Mouse (Mus musculus) large intestine, adult 2 months (tissue): ENCODE data around the gene D730048I06Rik. TPM values are rescaled to one million over a fixed set of nuclear protein-coding genes. Genes with fewer than 3 reads are reported as not detected.
"Not testable (repeated sequence)": the region's sequence is repeated elsewhere in the genome, so short reads cannot be mapped to it uniquely, and the experiment has no call there.

Experiments used
- DNase-seq: peaks from one replicate; pipeline ENCODE4 v3.0.0-alpha.2; 2012; ENCODE audit warnings: low read depth, low spot score
- WGBS: fragments of 180-500 bp; shearing (Covaris S2); methylation state at CpG from one replicate; pipeline ENCODE4 v1.1.7; 2018; 5-methylcytosine and 5-hydroxymethylcytosine counted together
- polyA plus RNA-seq: library from polyadenylated mRNA; depleted of rRNA; stranded (reverse); fragments of >200 nt; gene quantifications from 2 replicates; pipeline ENCODE4 v1.2.3, GENCODE M21; 2012; rRNA removed

The D730048I06Rik gene
- polyA plus RNA-seq = 0.07 and 0.14 TPM in 2 replicates

DNA sequence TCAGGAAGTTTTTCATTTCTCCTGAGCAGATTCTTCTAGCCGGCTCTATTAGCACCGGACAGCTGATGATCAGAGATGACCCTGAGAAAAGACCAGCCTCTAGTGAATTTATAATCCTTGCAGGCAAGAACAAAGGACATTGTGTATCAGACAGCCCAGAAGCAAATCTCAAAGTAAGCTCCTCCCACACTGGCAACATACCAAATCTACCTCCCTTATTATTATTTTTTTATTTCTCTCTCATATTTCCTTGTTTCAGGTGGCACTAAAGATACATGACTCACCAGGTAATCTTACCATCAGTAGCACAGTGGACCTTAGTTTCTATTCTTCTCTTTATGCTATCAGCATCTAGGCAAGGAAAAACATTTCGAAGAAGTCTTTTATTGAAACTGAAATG lies at the start of gene D730048I06Rik, which contains the start of gene Gm27235:
TSS of gene D730048I06Rik (minus strand) at position 112 of the 400 bp plus-strand sequence.
TSS of gene Gm27235 (minus strand) at position 101 of the 400 bp plus-strand sequence.
- DNase-seq = no peak
- WGBS = 78% methylated on average over 3 of the region's 3 CpGs

DNA sequence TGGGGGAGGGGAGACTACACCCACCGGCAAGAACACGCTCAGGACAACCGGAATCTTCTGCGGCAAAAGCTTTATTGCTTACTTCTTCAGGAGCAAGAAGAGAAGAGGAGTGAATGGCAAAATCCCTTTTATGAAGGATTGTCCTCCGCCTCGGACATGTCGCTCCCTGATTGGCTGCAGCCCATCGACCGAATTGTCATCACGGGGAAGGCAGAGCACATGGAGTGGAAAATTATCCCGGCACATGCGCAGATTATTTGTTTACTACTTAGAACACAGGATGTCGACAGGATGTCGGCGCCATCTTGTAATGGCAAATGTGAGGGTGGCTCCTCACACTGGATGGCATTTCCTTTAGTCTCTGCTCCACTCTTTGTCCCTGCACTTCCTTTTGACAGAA lies 28.0 kb upstream of the D730048I06Rik start:
- not testable (repeated sequence) for DNase-seq
- 95% methylated on average over 15 of the region's 15 CpGs for WGBS

DNA sequence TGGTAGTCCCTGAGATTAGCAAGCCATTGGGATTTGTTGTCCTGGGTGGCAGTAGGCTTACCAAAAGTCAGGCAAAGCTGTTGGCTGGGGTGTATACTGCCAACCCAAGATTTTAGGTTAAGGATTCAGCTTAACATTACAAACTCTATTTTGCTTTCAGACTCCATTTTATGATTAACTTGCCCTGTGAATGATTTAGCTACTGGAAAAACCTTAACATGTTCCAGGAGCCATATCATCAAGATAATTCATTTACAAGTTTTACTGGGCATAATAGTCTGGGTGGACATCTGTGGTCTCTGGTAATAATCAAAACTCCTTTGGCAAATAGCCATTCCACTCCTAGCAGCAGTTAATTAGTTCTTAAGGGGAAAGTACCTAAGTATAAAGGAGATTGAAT lies 8.2 kb upstream of the D730048I06Rik start:
- no peak for DNase-seq

DNA sequence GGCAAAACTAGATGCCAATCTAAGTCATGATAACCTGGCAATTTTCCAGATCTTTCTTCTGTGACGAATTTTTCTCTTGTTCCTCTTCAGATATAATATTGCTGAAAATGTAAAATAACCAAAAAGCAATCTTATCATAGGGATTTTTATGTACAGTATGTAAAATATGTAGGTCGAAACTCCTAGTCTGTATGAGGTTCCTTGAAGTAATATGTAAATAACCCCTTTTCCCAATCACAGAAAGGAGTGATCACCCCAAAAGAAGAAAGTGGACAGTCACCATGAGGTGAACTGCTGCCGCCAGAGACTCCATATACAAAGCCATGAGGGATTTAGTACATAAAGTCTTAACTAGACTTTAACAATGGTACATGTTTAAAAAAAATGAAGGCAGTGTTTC lies 11.9 kb downstream of the D730048I06Rik start, which contains the start of gene Gm17727:
TSS of gene Gm17727 (minus strand) at position 101 of the 400 bp plus-strand sequence.
- DNase-seq = no peak
- WGBS = 55% methylated on average over 3 of the region's 3 CpGs

DNA sequence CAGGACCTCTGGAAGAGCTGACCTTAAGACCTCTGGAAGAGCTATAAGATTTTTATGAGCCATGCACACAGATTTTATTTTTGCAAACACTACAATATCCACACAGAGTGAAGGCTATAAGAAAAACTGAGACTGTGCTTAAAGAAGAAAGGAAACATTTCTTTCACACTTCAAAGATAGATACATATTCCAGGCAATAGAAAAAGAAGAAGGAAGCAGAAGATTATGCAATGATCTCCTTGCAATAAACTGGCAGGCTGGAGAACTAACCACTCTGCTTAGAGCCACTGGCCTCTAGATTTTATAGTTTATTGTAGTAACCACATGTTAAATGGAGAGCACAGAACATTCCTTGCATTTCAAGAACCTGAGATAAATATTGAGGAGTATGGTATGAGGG lies 33.1 kb downstream of the D730048I06Rik start:
- no peak for DNase-seq

DNA sequence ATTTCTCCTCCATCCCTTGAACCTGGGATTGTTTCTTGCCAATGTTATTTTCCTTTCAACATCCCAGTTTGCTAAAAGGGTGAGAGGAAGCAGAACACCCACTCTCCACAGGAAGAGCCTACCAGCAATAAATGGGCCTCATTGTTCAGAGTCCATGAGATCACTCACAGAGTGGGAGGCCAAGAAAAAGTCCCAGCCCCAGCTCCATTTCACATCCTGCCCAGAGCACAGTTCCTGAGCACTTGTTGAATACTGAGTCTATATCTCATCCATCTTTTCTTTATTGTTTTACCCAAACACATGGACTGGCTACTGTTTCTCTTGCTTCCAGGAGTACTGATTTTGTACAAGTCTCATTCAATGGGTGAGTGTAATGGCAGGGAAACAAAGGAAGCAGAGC lies 49.2 kb downstream of the D730048I06Rik start, which contains the start of gene Gm17677:
TSS of gene Gm17677 (plus strand) at position 301 of the 400 bp plus-strand sequence.
- DNase-seq = no peak

Other genes with a start within 250 kb of the D730048I06Rik start
- 0.03 and 0.04 TPM in 2 replicates for gene Ddx25, start 231.6 kb downstream of the D730048I06Rik start, polyA plus RNA-seq
- 1.8 and 2.1 TPM in 2 replicates for gene Pus3, start 231.5 kb downstream of the D730048I06Rik start, polyA plus RNA-seq
- not detected in 2 replicates for gene Pate2, start 219.8 kb downstream of the D730048I06Rik start, polyA plus RNA-seq
- gene Hyls1, start 219.7 kb downstream of the D730048I06Rik start, polyA plus RNA-seq = 1.8 and 1.9 TPM in 2 replicates
- gene Pate4, start 178.2 kb downstream of the D730048I06Rik start, polyA plus RNA-seq = not detected in 2 replicates
- not detected in 2 replicates for gene Pate3, start 141.9 kb downstream of the D730048I06Rik start, polyA plus RNA-seq
- not detected in 2 replicates for gene Pate1, start 102.7 kb downstream of the D730048I06Rik start, polyA plus RNA-seq
- gene Gm17677, start 49.1 kb downstream of the D730048I06Rik start, polyA plus RNA-seq = not detected in 2 replicates
- gene Gm17727, start 12.0 kb downstream of the D730048I06Rik start, polyA plus RNA-seq = not detected in 2 replicates
- gene Gm27235, start within 50 bp of the D730048I06Rik start, polyA plus RNA-seq = not detected in 2 replicates
- gene 9230110F15Rik, start 54.0 kb upstream of the D730048I06Rik start, polyA plus RNA-seq = not detected in 2 replicates
- not detected in 2 replicates for gene 9230113P08Rik, start 118.3 kb upstream of the D730048I06Rik start, polyA plus RNA-seq